Mouse (Mus musculus): ENCODE measurements around the gene Bcar1. TPM values are rescaled to one million over a fixed set of nuclear protein-coding genes. Genes with fewer than 3 reads are reported as not detected.

Bcar1 gene
- total RNA-seq, 2 experiments from 2014 or later: 53.4 to 62.7 TPM

- DNase-seq: peak; percentile 23
Observed at GRCm38 (mm10) chr8:111739604-111740003, 4.0 kb downstream of the Bcar1 start.

- no peak for DNase-seq
Observed at GRCm38 (mm10) chr8:111738867-111739266, 4.7 kb downstream of the Bcar1 start.

GRCm38 (mm10) chr8:111736321-111736720, 7.3 kb downstream of the Bcar1 start:
- DNase-seq: peak; percentile 29

- DNase-seq: no peak
Observed at GRCm38 (mm10) chr8:111735791-111736190, 7.8 kb downstream of the Bcar1 start.

- DNase-seq: peak; percentile 43
Observed at GRCm38 (mm10) chr8:111735335-111735761, 8.3 kb downstream of the Bcar1 start.

- DNase-seq: peak; percentile 19
Observed at GRCm38 (mm10) chr8:111734244-111734960, 9.2 kb downstream of the Bcar1 start.

GRCm38 (mm10) chr8:111733581-111734243, 9.9 kb downstream of the Bcar1 start:
- DNase-seq: no peak

- DNase-seq: peak; percentile 53
Observed at GRCm38 (mm10) chr8:111732406-111733085, 11.1 kb downstream of the Bcar1 start.

GRCm38 (mm10) chr8:111732004-111732403, 11.6 kb downstream of the Bcar1 start:
- peak; percentile 99 for DNase-seq

- peak; percentile 40 for DNase-seq
Observed at GRCm38 (mm10) chr8:111731231-111731977, 12.2 kb downstream of the Bcar1 start.

GRCm38 (mm10) chr8:111729233-111730170, 14.1 kb downstream of the Bcar1 start:
- DNase-seq: peak; percentile 73

- no peak for DNase-seq
Observed at GRCm38 (mm10) chr8:111728481-111728880, 15.1 kb downstream of the Bcar1 start.

- DNase-seq: no peak
Observed at GRCm38 (mm10) chr8:111727553-111727952, 16.1 kb downstream of the Bcar1 start.

GRCm38 (mm10) chr8:111726102-111726900, 17.3 kb downstream of the Bcar1 start:
- DNase-seq: peak; percentile 88

GRCm38 (mm10) chr8:111725341-111725740, 18.3 kb downstream of the Bcar1 start:
- DNase-seq: no peak

- no peak for DNase-seq
Observed at GRCm38 (mm10) chr8:111720115-111720544, 23.5 kb downstream of the Bcar1 start.

GRCm38 (mm10) chr8:111718937-111719336, 24.7 kb downstream of the Bcar1 start:
- DNase-seq: peak; percentile 2

GRCm38 (mm10) chr8:111717866-111718265, 25.7 kb downstream of the Bcar1 start:
- peak; percentile 49 for DNase-seq

GRCm38 (mm10) chr8:111717488-111717792, 26.2 kb downstream of the Bcar1 start:
- no peak for DNase-seq
